Mouse (Mus musculus) cerebellum, adult 11 months (tissue): ENCODE measurements around the gene Chd3.
"Not testable (repeated sequence)": the region's sequence is repeated elsewhere in the genome, so short reads cannot be mapped to it uniquely, and the experiment has no call there.

Experiments
- DNase-seq: peaks from one replicate; pipeline ENCODE4 v3.0.0; 2022

The Chd3 gene

DNA sequence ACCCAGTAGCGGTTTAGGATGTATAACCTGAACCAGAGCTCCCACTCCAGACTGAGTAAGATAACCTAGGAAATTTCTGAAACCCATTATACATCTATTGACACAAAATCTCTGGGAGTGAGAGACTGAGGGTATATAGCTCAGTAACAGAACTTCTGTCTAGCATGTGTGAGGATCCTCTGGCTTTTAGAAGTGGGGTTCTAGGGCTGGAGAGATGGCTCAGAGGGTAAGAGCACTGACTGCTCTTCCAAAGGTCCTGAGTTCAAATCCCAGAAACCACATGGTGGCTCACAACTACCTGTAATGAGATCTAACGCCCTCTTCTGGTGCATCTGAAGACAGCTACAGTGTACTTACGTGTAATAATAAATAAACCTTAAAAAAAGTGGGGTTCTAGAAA, 51.2 kb downstream of the Chd3 start:
- not testable (repeated sequence) for DNase-seq

DNA sequence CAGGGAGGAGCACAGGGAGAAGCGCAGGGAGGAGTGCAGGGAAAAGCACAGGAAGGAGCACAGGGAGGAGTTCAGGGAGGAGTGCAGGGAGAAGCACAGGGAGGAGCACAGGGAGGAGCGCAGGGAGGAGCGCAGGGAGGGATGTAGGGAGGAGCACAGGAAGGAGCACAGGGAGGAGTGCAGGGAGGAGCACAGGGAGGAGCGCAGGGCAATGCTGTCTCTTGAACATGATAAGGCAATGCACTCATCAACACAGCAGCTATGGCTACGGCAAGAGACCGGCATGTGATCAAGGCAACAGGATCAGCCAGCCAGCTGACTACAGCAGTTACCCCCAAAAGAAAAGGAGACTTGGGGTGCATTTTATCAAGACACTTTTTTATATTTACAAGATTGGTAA, 52.8 kb downstream of the Chd3 start:
- no peak for DNase-seq

DNA sequence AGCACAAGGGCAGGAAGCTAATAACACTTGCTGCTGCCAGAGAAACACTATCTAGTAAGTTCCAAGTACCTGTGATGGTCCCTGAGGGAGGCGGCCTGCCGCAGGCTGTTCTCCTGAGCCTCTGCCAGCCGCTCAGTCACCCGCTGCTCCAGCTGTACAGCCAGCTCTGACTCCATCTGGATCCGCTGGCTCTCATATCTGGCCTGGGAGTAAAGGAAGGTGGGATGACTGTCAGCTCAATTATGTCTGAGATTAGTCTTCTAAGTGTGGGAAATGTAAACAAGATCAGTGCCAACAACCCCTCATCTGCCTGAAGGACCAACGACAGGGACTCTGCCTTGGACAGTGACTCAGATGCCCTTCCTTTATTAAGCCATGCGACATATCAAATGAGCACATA, 57.9 kb downstream of the Chd3 start:
- DNase-seq, result no peak

DNA sequence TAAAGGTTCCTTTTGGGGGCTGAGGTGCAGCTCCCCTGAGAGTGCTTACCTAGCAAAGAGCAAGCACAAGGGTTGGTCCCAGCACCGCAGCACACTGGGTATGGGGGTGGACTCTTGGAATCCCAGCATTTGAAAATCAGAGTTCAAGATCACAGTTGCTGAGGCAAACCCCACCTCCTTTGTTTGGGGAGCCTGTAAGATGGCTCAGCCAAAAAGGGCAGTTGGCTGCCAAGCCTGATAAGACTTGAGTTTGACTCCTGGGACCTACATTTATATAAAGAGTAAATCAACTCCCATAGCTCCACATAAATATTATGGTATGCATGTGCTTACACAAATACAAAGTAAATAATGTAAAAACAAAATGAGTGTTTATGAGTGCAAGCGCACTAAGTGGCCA, 63.2 kb downstream of the Chd3 start:
- no peak for DNase-seq

DNA sequence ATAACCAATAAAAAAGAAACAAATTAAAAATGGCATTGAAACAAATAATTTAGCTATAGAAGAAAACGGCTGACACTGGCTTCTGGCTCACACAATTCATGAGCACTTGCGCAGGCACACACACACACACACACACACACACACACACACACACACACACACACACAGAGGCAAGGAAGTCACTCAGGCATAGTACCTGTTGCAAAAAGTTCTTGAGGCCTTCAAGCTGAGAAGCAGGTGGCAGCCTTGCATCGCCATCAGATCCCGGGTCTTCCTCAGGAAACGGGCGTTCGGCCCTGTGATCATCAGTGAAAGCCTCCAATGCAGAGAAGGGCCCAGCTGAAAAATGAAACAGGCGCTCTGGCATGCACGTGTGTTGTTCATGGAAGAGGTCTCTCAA, 63.9 kb downstream of the Chd3 start:
- DNase-seq, result no peak

DNA sequence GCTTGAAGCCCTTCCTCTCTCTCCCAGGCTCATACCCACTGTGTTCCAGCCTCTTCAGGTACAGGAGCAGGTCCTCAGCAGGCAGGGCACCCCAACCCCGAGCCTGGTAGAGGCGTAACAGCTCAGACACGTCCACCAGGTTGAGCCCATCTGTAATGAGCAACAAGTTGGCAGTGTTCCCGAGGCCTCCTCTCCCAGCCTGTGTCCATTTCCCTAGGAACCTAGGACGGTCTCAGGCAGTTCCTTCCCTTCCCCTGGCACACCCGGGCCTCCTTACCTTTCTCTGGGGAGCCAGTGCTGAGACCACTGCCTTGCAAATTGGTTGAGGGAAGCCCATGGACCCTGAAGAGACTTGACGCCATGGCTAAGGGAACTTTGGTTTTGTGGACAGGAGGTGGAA, 66.4 kb downstream of the Chd3 start:
- no peak for DNase-seq

DNA sequence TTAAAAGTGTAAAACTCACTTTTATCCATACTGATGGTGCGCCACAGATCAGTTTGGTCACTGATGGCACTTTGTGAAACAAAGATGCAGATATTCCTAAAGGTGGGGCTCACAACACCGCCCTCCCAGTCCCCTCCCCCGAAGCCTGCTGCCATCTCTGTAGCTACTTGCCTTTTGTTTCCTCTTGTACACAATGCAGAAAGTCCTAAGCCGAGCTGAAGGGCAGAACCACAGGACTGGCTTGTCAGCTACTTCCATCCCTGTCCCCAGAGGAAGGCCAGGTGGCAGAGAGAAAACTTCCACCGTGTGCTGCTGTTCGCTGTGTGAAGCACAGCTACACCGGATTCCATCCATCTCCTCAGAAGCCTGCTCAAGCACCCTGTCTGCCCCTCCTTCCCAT, 71.0 kb downstream of the Chd3 start:
- DNase-seq, result no peak

DNA sequence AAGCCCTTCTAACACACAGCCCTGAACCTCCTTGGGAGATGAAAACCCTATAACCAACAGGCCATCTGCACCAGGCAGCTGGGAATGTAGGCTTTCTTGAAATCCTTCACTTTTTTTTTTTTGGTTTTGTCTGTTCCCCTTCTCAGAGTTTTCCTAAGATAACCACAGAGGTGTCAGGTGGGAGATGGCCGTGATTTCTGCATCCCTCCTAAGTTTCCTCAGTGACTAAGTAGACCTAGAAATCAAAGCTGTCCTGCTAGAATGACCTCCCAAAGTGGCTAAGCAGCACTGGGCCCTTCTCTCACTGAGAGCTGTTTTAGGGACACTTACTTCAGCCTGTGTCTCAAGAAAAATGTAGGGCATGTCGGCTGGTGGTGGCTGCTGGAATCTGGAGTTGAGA, 71.4 kb downstream of the Chd3 start:
- DNase-seq, result no peak

DNA sequence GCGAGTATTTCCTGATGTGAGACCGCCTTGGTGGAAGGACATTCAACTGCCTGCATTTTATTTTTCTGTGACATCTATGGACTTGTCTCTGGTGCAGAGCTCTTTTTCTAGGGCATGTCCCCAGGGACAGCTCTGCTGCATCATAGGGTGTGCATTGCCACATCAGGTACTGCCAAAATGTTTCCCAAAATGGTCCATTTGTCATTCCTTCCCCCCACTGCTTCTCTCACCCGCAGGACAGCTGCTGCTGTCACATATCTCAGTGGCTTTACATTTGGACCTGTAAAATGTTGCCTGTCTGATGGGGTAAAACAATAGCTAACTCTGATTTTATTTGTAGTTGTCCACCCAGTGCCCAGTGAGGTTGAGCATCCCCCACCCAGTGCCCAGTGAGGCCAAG, 73.9 kb downstream of the Chd3 start:
- no peak for DNase-seq
